Mouse (Mus musculus) CH12F3 (cell line): ENCODE results near the gene Adcy1.
"Not testable (repeated sequence)": the region's sequence is repeated elsewhere in the genome, so short reads cannot be mapped to it uniquely, and the experiment has no call there.

Experiments used
- in situ Hi-C: fragments of 300-500 bp; cut with MboI; formaldehyde crosslinking; loops from 2 replicates; pipeline ENCODE4 v1.14.3; 2020; ENCODE audit warnings: low sequenced_read_pairs

Adcy1 gene

GRCm38 (mm10) chr11:7213161-7213500 is 149.8 kb downstream of the Adcy1 start:
- in situ Hi-C loops = no loop called here

DNA sequence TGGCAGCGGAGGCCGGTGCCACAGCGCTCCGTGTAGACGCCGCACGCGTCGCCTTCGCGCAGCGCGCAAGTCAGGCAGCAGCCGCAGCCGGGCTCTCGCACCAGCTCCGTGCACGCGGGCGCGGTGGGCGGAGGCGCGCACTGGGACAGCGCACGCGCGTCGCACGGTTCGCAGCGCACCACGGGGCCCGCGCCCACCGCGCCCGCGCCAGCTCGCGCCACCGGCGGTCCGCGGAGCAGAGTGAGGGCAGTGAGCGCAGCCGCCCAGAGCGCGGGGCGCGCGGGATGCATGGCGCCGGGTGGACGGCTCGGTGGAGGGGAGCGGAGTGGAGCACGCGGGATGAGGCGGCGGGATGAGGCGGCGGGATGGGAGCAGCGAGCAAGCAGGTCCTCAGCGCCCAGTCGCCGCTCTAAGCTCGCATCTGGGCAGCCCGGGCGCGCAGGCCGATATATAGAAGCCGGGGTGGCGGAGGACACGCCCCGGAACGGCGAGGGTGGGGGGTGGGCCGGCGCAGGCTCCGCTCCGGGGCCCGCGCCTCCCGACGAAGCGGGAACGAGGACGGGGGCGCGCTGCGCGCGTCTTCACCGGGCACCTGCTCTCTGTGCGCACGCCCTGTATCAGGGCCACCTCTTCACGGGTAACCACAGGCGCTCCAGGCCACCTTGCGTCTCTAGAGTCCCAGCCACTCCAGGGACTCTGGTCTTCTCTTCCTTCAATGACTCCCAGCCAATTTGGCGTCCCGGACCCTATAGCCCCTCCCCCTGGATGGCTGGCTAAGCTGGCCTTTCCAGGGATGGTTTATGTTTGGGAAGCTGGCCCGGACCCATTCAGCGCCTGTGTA is 150.4 kb downstream of the Adcy1 start, which contains the start of gene Igfbp3:
Igfbp3 (minus strand) TSS at position 423 of the 841 bp plus-strand sequence.
- in situ Hi-C loops = no loop called here

GRCm38 (mm10) chr11:7214342-7214660 is 151.0 kb downstream of the Adcy1 start:
- in situ Hi-C loops = no loop called here

- in situ Hi-C loops = no loop called here
Observed at GRCm38 (mm10) chr11:7214761-7215160, 151.5 kb downstream of the Adcy1 start.

DNA sequence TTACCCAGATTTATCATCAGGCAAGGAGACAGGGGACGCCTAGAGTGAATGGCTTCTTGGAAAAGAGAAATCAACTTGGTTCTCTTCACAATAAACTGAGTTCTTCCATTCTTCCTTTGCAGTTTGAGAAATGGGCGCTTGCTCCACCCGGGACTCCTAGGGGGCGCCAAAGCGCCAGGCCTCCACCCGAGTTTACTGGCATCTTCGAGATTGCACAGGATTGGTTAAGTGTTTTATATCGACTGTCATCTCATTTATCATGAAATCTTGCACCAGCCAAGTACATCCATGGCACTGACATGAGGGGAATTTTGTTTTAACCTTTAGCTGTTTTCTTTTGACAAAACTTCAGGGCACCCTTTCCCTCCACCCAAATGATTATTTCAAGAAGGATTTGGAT is 152.4 kb downstream of the Adcy1 start:
- in situ Hi-C loops = no loop called here

- in situ Hi-C loops = not testable (repeated sequence)
Observed at GRCm38 (mm10) chr11:7221826-7222225, 158.5 kb downstream of the Adcy1 start.

- in situ Hi-C loops = no loop called here
Observed at GRCm38 (mm10) chr11:7226200-7226599, 162.9 kb downstream of the Adcy1 start.

- in situ Hi-C loops = no loop called here
Observed at GRCm38 (mm10) chr11:7226810-7227550, 163.7 kb downstream of the Adcy1 start.

GRCm38 (mm10) chr11:7228107-7228506 is 164.8 kb downstream of the Adcy1 start:
- in situ Hi-C loops = no loop called here
